Mouse (Mus musculus) limb, embryonic 14.5 days (tissue): ENCODE data around the gene Klb. TPM values are rescaled to one million over a fixed set of nuclear protein-coding genes. Genes with fewer than 3 reads are reported as not detected.

Source experiments
- ATAC-seq: fragments of 200-750 bp; cut with Nextera tagmentation; 2 replicates; pipeline ENCODE4 v1.8.0; 2017; ENCODE audit warnings: low read depth, moderate number of reproducible peaks, moderate TSS enrichment; ENCODE audit not compliant: low FRiP score
- DNase-seq: peaks from one replicate; pipeline ENCODE4 v3.0.0-alpha.2; 2015; ENCODE audit warnings: low spot score
- H3K27ac ChIP-seq: fragments of 300-500 bp; sonication (generic); replicated peaks from 2 replicates; pipeline ENCODE4 v1.5.1; 2014; ENCODE audit warnings: low read depth, mild to moderate bottlenecking, low read length, moderate library complexity, mixed read lengths
- H3K27me3 ChIP-seq: fragments of 300-500 bp; sonication (generic); 2 replicates; pipeline ENCODE4 v1.6.1; 2014; ENCODE audit warnings: low read length, mixed read lengths; ENCODE audit not compliant: control insufficient read depth, insufficient read depth
- H3K36me3 ChIP-seq: fragments of 300-500 bp; sonication (generic); 2 replicates; pipeline ENCODE4 v1.6.1; 2014; ENCODE audit warnings: mild to moderate bottlenecking, low read length, moderate library complexity, mixed read lengths; ENCODE audit not compliant: control insufficient read depth, insufficient read depth
- H3K4me1 ChIP-seq: fragments of 300-500 bp; sonication (generic); 2 replicates; pipeline ENCODE4 v1.6.1; 2014; ENCODE audit warnings: antibody characterized with exemption, low read length, mixed read lengths; ENCODE audit not compliant: control insufficient read depth, insufficient read depth
- H3K4me2 ChIP-seq: fragments of 300-500 bp; sonication (generic); replicated peaks from 2 replicates; pipeline ENCODE4 v1.6.1; 2014; ENCODE audit warnings: low read depth, mild to moderate bottlenecking, low read length, moderate library complexity; ENCODE audit not compliant: severe bottlenecking
- H3K4me3 ChIP-seq: fragments of 300-500 bp; sonication (generic); replicated peaks from 2 replicates; pipeline ENCODE4 v1.5.1; 2014; ENCODE audit warnings: low read length
- H3K9ac ChIP-seq: fragments of 300-500 bp; sonication (generic); 2 replicates; pipeline ENCODE4 v1.6.1; 2014; ENCODE audit warnings: mild to moderate bottlenecking, low read depth, low read length, moderate library complexity; ENCODE audit not compliant: severe bottlenecking
- H3K9me3 ChIP-seq: fragments of 300-500 bp; sonication (generic); 2 replicates; pipeline ENCODE4 v1.6.1; 2016; ENCODE audit warnings: low read length; ENCODE audit not compliant: control insufficient read depth
- POLR2A ChIP-seq: fragments of 200-500 bp; IDR thresholded peaks from 2 replicates; pipeline ENCODE4 v1.8.0; 2012; ENCODE audit warnings: inconsistent platforms, mild to moderate bottlenecking, moderate library complexity, borderline replicate concordance; ENCODE audit not compliant: insufficient read depth, insufficient read length; ENCODE audit errors: extremely low read depth
- WGBS: fragments of 180-500 bp; shearing (Covaris S2); extraction: QIAGEN DNeasy Blood & Tissue Kit; methylation state at CpG from one replicate; pipeline ENCODE4 v1.1.7; 2014; 5-methylcytosine and 5-hydroxymethylcytosine counted together
- polyA plus RNA-seq, 2 experiments: library from polyadenylated mRNA; depleted of rRNA in 1 of 2; stranded (reverse) in 1 of 2; unstranded in 1 of 2; fragments of >200 nt; fragmentation: Nextera tagmentation in 1 of 2; extraction: Ambion mirVana in 1 of 2; gene quantifications; 2 replicates each; pipeline versions ENCODE4 v1.2.1 to v1.2.3; 2012 to 2014

Gene Klb
- polyA plus RNA-seq, 2 experiments = 0.11 TPM; not detected in 1

DNA sequence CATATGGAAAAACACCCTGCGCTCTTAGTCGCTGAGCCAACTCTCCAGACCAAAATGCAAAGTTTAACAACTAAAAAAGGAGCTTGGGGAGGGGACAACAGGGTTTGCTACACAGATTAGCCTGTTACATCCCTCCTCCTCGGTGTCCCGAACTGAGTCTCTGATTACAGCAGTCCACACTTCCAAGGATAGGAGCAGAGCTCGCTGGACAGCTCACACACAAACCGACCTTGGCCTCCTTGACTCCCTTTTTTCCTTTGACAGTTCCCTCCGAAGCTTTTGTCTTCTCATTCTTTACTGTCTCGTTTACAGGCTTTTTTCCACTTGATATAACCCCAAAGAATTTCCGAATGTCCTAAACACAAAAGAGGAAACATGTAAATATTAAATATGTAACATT lies 28.9 kb upstream of the Klb start:
- Histone ChIP-seq H3K9me3 (no peaks in the 10 kb centered on the region), H3K4me2 (no peak overlapping the region), H3K27me3 (no peaks in the 10 kb centered on the region), H3K9ac (no peak overlapping the region), H3K36me3 (peaks cover 30% of the 10 kb centered on the region), H3K27ac (no peak overlapping the region), H3K4me3 (no peak overlapping the region), H3K4me1 (no peaks in the 10 kb centered on the region)
- DNase-seq (no peak), ATAC-seq (no peak)
- WGBS = 91% methylated on average over 9 of the region's 9 CpGs
- TF ChIP-seq POLR2A = no peak

DNA sequence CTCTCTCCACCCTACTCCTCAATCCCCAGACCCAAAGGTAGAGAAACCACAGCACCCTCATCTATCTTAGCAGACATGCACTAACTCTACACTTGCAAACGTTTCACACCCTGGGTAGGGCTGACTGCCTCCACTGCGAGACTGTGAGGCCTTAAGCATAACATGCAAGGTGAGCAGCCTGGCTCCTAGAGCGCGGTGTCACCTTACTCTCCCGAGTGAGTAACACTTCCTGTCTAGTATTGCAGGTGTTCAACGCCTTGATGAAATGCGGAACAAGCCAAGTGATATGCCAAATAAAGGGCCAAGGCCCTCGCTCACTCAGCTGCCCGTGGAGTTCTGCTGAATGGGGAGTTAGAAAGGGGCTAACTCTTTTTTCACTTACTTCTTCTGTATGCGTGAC lies 25.9 kb upstream of the Klb start:
- Histone ChIP-seq H3K36me3 (peaks cover 14% of the 10 kb centered on the region), H3K27me3 (no peaks in the 10 kb centered on the region), H3K4me3 (no peak overlapping the region), H3K4me2 (no peak overlapping the region), H3K4me1 (no peaks in the 10 kb centered on the region), H3K9ac (no peak overlapping the region), H3K9me3 (no peaks in the 10 kb centered on the region), H3K27ac (no peak overlapping the region)
- no peak for DNase-seq
- no peak for TF ChIP-seq POLR2A
- WGBS = 46% methylated on average over 10 of the region's 10 CpGs
- no peak for ATAC-seq

- Histone ChIP-seq H3K4me1 (no peaks in the 10 kb centered on the region), H3K4me3 (no peak overlapping the region), H3K9me3 (no peaks in the 10 kb centered on the region), H3K36me3 (no peaks in the 10 kb centered on the region), H3K27ac (no peak overlapping the region), H3K4me2 (no peak overlapping the region), H3K9ac (no peak overlapping the region), H3K27me3 (no peaks in the 10 kb centered on the region)
- DNase-seq = no peak
- ATAC-seq = no peak
- 80% methylated on average over 3 of the region's 3 CpGs for WGBS
- no peak for TF ChIP-seq POLR2A
Observed at GRCm38 (mm10) chr5:65324271-65324670, 23.8 kb upstream of the Klb start.

GRCm38 (mm10) chr5:65324758-65325355 lies 23.3 kb upstream of the Klb start:
- DNase-seq = no peak

DNA sequence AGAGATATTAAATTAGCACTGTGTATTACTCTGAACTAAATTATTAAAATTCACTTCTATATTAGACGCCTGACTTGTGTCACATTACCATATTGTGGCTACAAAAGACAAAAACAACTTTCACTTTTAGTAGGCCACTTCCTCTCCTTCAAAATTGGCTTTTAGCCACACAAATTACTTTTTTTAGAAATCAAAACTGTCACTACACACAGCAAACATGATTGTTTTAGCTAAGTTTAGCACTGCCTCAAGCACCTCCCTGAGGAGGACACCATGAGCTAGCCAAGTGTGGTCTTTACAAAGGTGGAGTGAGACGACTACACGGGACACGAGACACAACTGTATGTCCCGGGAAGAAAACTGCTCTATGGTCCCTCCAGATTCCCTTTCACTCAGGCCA lies 21.9 kb upstream of the Klb start:
- Histone ChIP-seq H3K4me2 (no peak overlapping the region), H3K9ac (no peak overlapping the region), H3K4me1 (no peaks in the 10 kb centered on the region), H3K4me3 (no peak overlapping the region), H3K27ac (no peak overlapping the region), H3K36me3 (no peaks in the 10 kb centered on the region), H3K27me3 (no peaks in the 10 kb centered on the region), H3K9me3 (no peaks in the 10 kb centered on the region)
- ATAC-seq (no peak), DNase-seq (no peak)
- 87% methylated on average over 5 of the region's 5 CpGs for WGBS
- no peak for TF ChIP-seq POLR2A

More at GRCm38 (mm10) chr5:65324758-65325355, 23.3 kb upstream of the Klb start:
- Histone ChIP-seq H3K36me3 (no peaks in the 10 kb centered on the region), H3K4me1 (no peaks in the 10 kb centered on the region), H3K27ac (no peak overlapping the region), H3K27me3 (no peaks in the 10 kb centered on the region), H3K4me3 (no peak overlapping the region), H3K4me2 (no peak overlapping the region), H3K9ac (no peak overlapping the region), H3K9me3 (no peaks in the 10 kb centered on the region)
- WGBS = 93% methylated on average over 3 of the region's 3 CpGs
- ATAC-seq = no peak
- TF ChIP-seq POLR2A = no peak
